22 mouse cellular contexts compared by ENCODE assay signal in genomic region chr9:61173548-61173947, GRCm38 (mm10).
DNase-seq lines count a peak whose midpoint lies in the region; ATAC-seq lines count a peak whose summit lies in the region.
"Had no signal": no experiment of that assay in that cellular context is flagged by ENCODE, and none has a peak within 500 bp of the region (broad histone marks: within the 10 kb centered on the region; RNA-seq: fewer than 3 reads in every experiment).

No protein-coding gene starts in this region.

- ATAC-seq in lung, embryonic 16.5 days (ENCODE audit: low read depth): peak; percentile 41; the same call in 1 of the 2 replicates
- no peak for ATAC-seq in midbrain, embryonic 15.5 days (replicated peaks)
- ATAC-seq: forebrain, embryonic 14.5 days had no signal

- H3K27ac ChIP-seq in lung, embryonic 16.5 days (ENCODE audit: low read length): no peak overlapping the region
- 0 out of 2 replicates have a peak overlapping the region, but pooled peaks have one; percentile 4 for H3K27ac ChIP-seq in midbrain, embryonic 10.5 days (replicated peaks)
- no peak overlapping the region for H3K27ac ChIP-seq in midbrain, embryonic 15.5 days
- H3K27ac ChIP-seq: embryonic facial prominence, embryonic 13.5 days; embryonic facial prominence, embryonic 15.5 days; forebrain, embryonic 10.5 days; forebrain, embryonic 12.5 days had no signal

- H3K36me3 ChIP-seq in lung, embryonic 16.5 days (ENCODE audit: control insufficient read depth, insufficient read depth, low read length): no peaks in the 10 kb centered on the region
- no peaks in the 10 kb centered on the region for H3K36me3 ChIP-seq in midbrain, embryonic 10.5 days
- no peaks in the 10 kb centered on the region for H3K36me3 ChIP-seq in midbrain, embryonic 15.5 days (replicated peaks)
- H3K36me3 ChIP-seq: embryonic facial prominence, embryonic 13.5 days; embryonic facial prominence, embryonic 15.5 days; forebrain, embryonic 10.5 days; forebrain, embryonic 12.5 days had no signal

- H3K4me2 ChIP-seq in lung, embryonic 16.5 days (ENCODE audit: low read depth, low read length): no peak overlapping the region
- H3K4me2 ChIP-seq in midbrain, embryonic 15.5 days: no peak overlapping the region
- H3K4me2 ChIP-seq: embryonic facial prominence, embryonic 13.5 days; embryonic facial prominence, embryonic 15.5 days; forebrain, embryonic 12.5 days had no signal

- no peak overlapping the region for H3K4me3 ChIP-seq in lung, embryonic 16.5 days (ENCODE audit: low read length)
- no peak overlapping the region for H3K4me3 ChIP-seq in midbrain, embryonic 10.5 days
- no peak overlapping the region for H3K4me3 ChIP-seq in midbrain, embryonic 15.5 days
- H3K4me3 ChIP-seq: embryonic facial prominence, embryonic 13.5 days; embryonic facial prominence, embryonic 15.5 days; erythroblast, embryonic 14.5 days; forebrain, embryonic 10.5 days; forebrain, embryonic 12.5 days had no signal

- H3K9me3 ChIP-seq in lung, embryonic 16.5 days (ENCODE audit: control insufficient read depth, low read length): no peaks in the 10 kb centered on the region
- no peaks in the 10 kb centered on the region for H3K9me3 ChIP-seq in midbrain, embryonic 10.5 days (replicated peaks)
- H3K9me3 ChIP-seq in midbrain, embryonic 15.5 days: no peaks in the 10 kb centered on the region
- H3K9me3 ChIP-seq: embryonic facial prominence, embryonic 13.5 days; embryonic facial prominence, embryonic 15.5 days; forebrain, embryonic 10.5 days; forebrain, embryonic 12.5 days had no signal

- H3K4me1 ChIP-seq in lung, embryonic 16.5 days (replicated peaks; ENCODE audit: control insufficient read depth, insufficient read depth, low read length): no peaks in the 10 kb centered on the region
- peaks cover 19% of the 10 kb centered on the region for H3K4me1 ChIP-seq in midbrain, embryonic 10.5 days
- H3K4me1 ChIP-seq in midbrain, embryonic 15.5 days: peaks cover 7% of the 10 kb centered on the region
- H3K4me1 ChIP-seq: embryonic facial prominence, embryonic 13.5 days; embryonic facial prominence, embryonic 15.5 days; forebrain, embryonic 12.5 days had no signal

- H3K27me3 ChIP-seq in lung, embryonic 16.5 days (ENCODE audit: control insufficient read depth, insufficient read depth, low read depth, low read length): no peaks in the 10 kb centered on the region; the same call in 1 of the 2 replicates
- peaks cover 16% of the 10 kb centered on the region; the same call in 1 of the 2 replicates for H3K27me3 ChIP-seq in midbrain, embryonic 10.5 days (ENCODE audit: low read depth, poor library complexity, severe bottlenecking)
- peaks cover under 1% of the 10 kb centered on the region; the same call in 1 of the 2 replicates for H3K27me3 ChIP-seq in midbrain, embryonic 15.5 days (replicated peaks)

- DNase-seq in lung, postnatal 25 days (ENCODE audit: low spot score): no peak
- no peak for DNase-seq in midbrain, embryonic 10.5 days (ENCODE audit: low spot score)
- peak; percentile 55 for DNase-seq in retina, postnatal 1 day
- DNase-seq in retina, embryonic 14.5 days (ENCODE audit: low spot score): no peak
- DNase-seq: adrenal gland, adult 2 months; adrenal gland, postnatal 10 days; adrenal gland, postnatal 25 days; cerebellum, adult 11 months; cerebellum, adult 18-20 months; cerebellum, adult 8-10 months; cerebellum, adult 9-11 months; cerebellum, postnatal 14 days; cerebellum, postnatal 36 days; embryo, embryonic 11 days had no signal

- no peak overlapping the region for H3K9ac ChIP-seq in lung, embryonic 16.5 days (ENCODE audit: low read length)
- H3K9ac ChIP-seq in midbrain, embryonic 15.5 days: no peak overlapping the region
- H3K9ac ChIP-seq: embryonic facial prominence, embryonic 13.5 days; embryonic facial prominence, embryonic 15.5 days; forebrain, embryonic 12.5 days had no signal
